Mouse (Mus musculus): ENCODE results near the gene Nkap. TPM values are rescaled to one million over a fixed set of nuclear protein-coding genes. Genes with fewer than 3 reads are reported as not detected.
A peak's percentile ranks its signal among the peaks of the same experiment; 100 is the strongest.
"Not testable (repeated sequence)": the region's sequence is repeated elsewhere in the genome, so short reads cannot be mapped to it uniquely, and the experiment has no call there.

Nkap gene
- polyA plus RNA-seq, 1 experiment from 2014 or later: 25.5 TPM

DNA sequence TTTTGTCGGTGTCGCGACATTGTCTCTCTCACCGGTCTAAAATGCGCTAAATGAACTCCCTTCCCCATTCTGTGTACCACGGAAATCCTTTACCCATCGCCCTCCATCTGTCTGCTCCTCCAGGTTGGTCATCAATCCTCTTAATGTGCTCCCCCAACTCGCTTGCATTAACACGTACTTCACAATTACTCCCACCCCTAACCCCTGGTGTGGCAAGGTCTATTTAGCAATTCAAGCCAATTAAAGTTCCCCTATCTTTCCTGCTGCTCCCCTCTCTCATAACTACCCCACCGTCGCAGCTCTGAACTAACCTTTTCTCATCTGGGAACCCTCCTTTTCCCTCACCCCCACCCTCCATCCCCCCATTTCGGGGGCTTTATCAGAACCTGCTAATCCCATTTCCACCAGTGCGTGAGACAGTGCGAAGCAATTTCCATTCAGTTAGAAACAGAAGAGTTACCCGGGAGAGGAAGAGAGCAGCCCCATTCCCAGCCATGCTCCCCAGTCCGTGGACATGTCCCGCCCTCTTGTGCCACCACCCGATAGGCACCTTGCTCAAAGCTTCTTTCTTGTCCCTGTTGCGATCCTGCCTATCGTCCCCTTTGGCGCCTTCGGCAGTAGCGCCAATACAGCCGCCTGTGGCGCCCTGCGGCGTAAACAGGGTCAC is 16.9 kb upstream of the Nkap start:
- Histone ChIP-seq H3K9me3 (no peaks in the 10 kb centered on the region), H3K27ac (peak overlapping the region; percentile 91), H3K27me3 (no peaks in the 10 kb centered on the region), H3K36me3 (replicated peaks) (0 out of 2 replicates have a peak, but pooled peaks cover 3% of the 10 kb centered on the region), H3K9ac (peak overlapping the region; percentile 63), H3K4me3 (replicated peaks) (peak overlapping the region; percentile 51), H3K4me1 (peaks cover 3% of the 10 kb centered on the region; the same call in 1 of the 2 replicates), H3K4me2 (peak overlapping the region; percentile 57)
- peak; percentile 83 for ATAC-seq (ENCODE audit: low FRiP score)
- 12% methylated on average over 27 of the region's 27 CpGs for WGBS

DNA sequence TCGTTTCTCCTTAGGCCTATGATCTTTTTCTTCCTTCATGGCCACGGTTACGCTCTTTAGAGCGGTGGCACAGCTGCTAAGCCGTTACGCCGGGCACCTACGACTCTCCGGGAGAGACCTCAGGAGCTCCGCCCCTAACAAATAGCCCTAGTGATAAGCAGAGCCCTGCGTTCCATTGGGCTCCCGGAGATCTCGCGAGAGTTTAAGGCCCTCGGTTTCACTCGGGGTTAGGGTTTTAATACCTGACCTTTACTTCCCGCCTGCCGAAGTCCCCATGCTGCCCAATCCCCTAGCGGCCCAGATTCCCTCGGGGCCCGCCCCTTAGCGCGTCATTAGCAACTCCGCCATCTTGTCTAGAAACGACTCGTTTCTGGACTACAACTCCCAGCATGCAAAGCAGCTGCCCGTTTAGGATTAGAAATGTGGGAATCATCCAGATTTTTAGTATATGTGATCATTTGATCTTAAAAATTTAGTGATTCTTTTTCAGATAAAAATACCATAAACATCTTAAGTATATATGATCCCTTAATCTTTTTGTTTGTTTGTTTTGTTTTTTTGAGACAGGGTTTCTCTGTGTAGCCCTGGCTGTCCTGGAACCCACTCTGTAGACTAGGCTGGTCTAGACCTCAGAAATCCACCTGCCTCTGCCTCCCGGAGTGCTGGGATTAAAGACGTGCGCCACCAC is 16.3 kb upstream of the Nkap start, which contains the start of gene Upf3b:
Upf3b (minus strand) TSS at position 130 of the 688 bp plus-strand sequence.
- peak within 1 kb of the TSS; percentile 51 for H3K4me3 ChIP-seq (replicated peaks)
- H3K27ac ChIP-seq: peak within 1 kb of the TSS; percentile 91
- H3K4me1 ChIP-seq: peaks cover 3% of the 10 kb centered on the region; the same call in 1 of the 2 replicates
- H3K9ac ChIP-seq: peak within 1 kb of the TSS; percentile 63
- H3K4me2 ChIP-seq: peak within 1 kb of the TSS; percentile 57
- WGBS: 13% methylated on average over 30 of the region's 30 CpGs
- peak; percentile 98 for ATAC-seq (ENCODE audit: low FRiP score)
- H3K36me3 ChIP-seq (replicated peaks): 0 out of 2 replicates have a peak, but pooled peaks cover under 1% of the 10 kb centered on the region
- peaks cover 2% of the 10 kb centered on the region; the same call in 1 of the 2 replicates for H3K27me3 ChIP-seq
- no peaks in the 10 kb centered on the region for H3K9me3 ChIP-seq

DNA sequence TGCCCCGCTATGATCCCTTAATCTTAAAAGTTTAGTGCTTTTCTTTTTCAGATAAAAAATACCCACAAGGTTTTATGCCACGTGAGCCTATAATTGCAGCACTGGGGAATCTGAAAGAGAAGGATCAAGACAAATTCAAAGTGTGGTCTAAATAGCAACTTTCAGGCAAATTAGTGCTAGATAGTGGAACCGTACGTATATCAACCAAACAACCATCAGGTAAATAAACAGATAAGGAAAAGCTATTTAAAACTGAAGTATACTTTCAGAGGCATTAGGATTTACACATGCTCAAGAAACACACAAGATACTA is 15.8 kb upstream of the Nkap start:
- H3K4me3 ChIP-seq (replicated peaks): no peak overlapping the region
- H3K4me2 ChIP-seq: no peak overlapping the region
- ATAC-seq (ENCODE audit: low FRiP score): no peak
- peaks cover 3% of the 10 kb centered on the region; the same call in 1 of the 2 replicates for H3K4me1 ChIP-seq
- no peak overlapping the region for H3K27ac ChIP-seq
- no peaks in the 10 kb centered on the region for H3K9me3 ChIP-seq
- peaks cover 7% of the 10 kb centered on the region; the same call in 1 of the 2 replicates for H3K27me3 ChIP-seq
- H3K36me3 ChIP-seq (replicated peaks): no peaks in the 10 kb centered on the region
- WGBS: 82% methylated on average over 4 of the region's 4 CpGs
- no peak overlapping the region for H3K9ac ChIP-seq

DNA sequence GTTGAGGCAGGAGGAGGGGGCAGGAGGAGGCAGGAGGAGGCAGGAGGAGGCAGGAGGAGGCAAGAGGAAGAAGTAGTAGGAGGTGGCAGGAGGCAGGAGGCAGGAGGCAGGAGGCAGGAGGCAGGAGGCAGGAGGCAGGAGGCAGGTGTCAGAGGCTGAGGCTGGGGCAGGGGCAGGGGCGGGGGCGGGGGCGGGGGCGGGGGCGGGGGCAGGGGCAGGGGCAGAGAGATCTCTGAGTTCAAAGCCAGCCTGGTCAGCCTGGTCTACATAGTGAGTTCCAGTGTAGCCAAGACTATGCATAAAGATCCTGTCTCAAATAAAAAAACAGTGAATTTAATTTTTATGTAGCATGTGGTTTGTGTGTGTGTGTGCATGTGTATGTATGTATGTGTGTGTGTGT is 9.5 kb upstream of the Nkap start:
- H3K9ac ChIP-seq: no peak overlapping the region
- H3K4me3 ChIP-seq (replicated peaks): no peak overlapping the region
- H3K4me2 ChIP-seq: no peak overlapping the region
- ATAC-seq (ENCODE audit: low FRiP score): no peak
- no peaks in the 10 kb centered on the region for H3K36me3 ChIP-seq (replicated peaks)
- H3K27ac ChIP-seq: no peak overlapping the region
- H3K27me3 ChIP-seq: peaks cover 17% of the 10 kb centered on the region; the same call in 1 of the 2 replicates
- no CpG with 5 or more reads among the region's 5 CpGs for WGBS
- H3K4me1 ChIP-seq: no peaks in the 10 kb centered on the region
- no peaks in the 10 kb centered on the region for H3K9me3 ChIP-seq

DNA sequence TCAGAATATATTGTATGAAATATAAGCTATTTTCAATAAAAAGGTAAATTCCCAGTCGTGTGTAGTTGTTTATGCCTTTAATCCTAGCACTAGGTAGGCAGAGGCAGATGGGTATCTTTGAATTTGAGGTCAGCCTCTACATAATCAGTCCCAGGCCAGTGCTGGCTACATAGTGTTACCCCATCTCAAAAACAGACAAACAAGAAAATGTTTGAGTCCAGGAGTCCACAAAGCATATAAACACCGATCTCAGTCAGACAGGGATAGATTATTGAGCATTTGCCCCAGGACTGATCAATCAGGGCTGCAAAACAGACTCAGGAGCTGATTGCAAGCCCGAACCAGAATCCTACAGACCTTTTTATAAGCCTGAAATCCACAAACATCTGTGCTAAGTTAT is 7.0 kb upstream of the Nkap start:
- H3K4me2 ChIP-seq: no peak overlapping the region
- no peak for ATAC-seq (ENCODE audit: low FRiP score)
- H3K4me1 ChIP-seq: no peaks in the 10 kb centered on the region
- no peak overlapping the region for H3K4me3 ChIP-seq (replicated peaks)
- H3K9me3 ChIP-seq: no peaks in the 10 kb centered on the region
- WGBS: 59% methylated on average over 3 of the region's 3 CpGs
- no peak overlapping the region for H3K27ac ChIP-seq
- peaks cover 17% of the 10 kb centered on the region; the same call in 1 of the 2 replicates for H3K27me3 ChIP-seq
- H3K36me3 ChIP-seq (replicated peaks): no peaks in the 10 kb centered on the region
- no peak overlapping the region for H3K9ac ChIP-seq

DNA sequence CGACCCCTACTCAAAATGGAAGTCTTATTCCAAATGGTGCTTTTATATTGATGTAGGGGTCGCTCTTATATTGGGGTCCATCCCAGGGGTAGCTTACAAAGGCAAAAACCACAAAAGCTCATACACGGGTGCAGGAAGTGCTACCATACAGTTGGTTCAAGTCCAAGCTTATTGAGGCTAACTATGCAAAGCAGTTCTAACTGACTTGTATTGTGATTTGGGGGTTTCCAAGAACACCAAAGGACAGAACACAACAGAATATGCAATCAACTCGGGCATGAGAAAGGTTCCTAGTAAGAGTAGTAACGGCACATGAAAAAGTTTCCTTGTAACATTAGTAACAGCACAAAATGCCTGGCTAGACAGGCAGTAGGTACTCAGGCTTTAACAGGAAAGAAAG is 6.4 kb upstream of the Nkap start:
- H3K9me3 ChIP-seq: no peaks in the 10 kb centered on the region
- no peak overlapping the region for H3K9ac ChIP-seq
- H3K4me3 ChIP-seq (replicated peaks): no peak overlapping the region
- no peaks in the 10 kb centered on the region for H3K4me1 ChIP-seq
- no peaks in the 10 kb centered on the region for H3K36me3 ChIP-seq (replicated peaks)
- 81% methylated on average over 5 of the region's 5 CpGs for WGBS
- H3K27me3 ChIP-seq: peaks cover 17% of the 10 kb centered on the region; the same call in 1 of the 2 replicates
- H3K4me2 ChIP-seq: no peak overlapping the region
- ATAC-seq (ENCODE audit: low FRiP score): no peak
- H3K27ac ChIP-seq: no peak overlapping the region

DNA sequence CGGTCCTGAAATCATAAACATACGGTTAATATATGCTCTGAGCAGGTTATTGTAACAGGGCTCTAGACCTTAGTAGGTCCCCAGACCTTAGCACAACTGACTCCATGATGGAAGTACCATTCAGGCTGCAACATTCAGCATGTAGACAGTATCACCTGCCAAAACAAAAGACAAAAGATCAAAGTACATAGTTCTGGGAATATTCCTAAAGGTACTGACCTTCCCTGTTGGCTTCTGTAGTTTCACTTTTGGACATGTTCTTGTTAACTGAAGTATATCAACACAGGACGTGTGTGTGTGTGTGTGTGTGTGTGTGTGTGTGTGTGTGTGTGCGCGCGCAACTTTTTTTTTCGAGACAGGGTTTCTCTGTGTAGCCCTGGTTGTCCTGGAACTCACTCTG is 1.1 kb upstream of the Nkap start:
- no peak for ATAC-seq (ENCODE audit: low FRiP score)
- Histone ChIP-seq H3K4me1 (peaks cover 11% of the 10 kb centered on the region), H3K27me3 (no peaks in the 10 kb centered on the region), H3K36me3 (replicated peaks) (no peaks in the 10 kb centered on the region), H3K4me3 (replicated peaks) (no peak overlapping the region), H3K4me2 (no peak overlapping the region), H3K9ac (no peak overlapping the region), H3K9me3 (no peaks in the 10 kb centered on the region), H3K27ac (no peak overlapping the region)
- WGBS: 91% methylated on average over 3 of the region's 7 CpGs

DNA sequence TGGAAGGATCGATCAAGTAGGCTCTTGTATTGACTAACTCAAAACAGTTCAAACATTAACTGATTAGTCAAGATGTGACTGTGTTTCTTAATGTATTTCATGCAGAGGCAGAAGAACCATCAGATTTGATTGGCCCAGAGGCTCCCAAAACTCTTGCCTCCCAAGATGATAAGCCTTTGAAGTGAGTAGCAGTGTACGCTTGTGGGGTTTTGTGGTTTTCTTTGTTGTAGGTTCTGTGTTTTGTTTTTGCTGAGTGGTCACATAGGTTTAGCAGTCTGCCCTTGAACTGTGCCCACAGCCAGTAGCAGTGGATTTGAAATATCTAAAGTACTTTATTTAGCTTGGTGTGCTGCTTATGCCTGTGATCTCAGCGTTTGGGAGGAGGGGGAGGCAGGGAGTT is 15.1 kb downstream of the Nkap start:
- Histone ChIP-seq H3K4me3 (replicated peaks) (no peak overlapping the region), H3K9ac (no peak overlapping the region), H3K36me3 (replicated peaks) (peaks cover 20% of the 10 kb centered on the region), H3K27me3 (no peaks in the 10 kb centered on the region), H3K4me2 (no peak overlapping the region), H3K9me3 (no peaks in the 10 kb centered on the region), H3K27ac (no peak overlapping the region), H3K4me1 (no peaks in the 10 kb centered on the region)
- 83% methylated on average over 3 of the region's 3 CpGs for WGBS
- ATAC-seq (ENCODE audit: low FRiP score): no peak

DNA sequence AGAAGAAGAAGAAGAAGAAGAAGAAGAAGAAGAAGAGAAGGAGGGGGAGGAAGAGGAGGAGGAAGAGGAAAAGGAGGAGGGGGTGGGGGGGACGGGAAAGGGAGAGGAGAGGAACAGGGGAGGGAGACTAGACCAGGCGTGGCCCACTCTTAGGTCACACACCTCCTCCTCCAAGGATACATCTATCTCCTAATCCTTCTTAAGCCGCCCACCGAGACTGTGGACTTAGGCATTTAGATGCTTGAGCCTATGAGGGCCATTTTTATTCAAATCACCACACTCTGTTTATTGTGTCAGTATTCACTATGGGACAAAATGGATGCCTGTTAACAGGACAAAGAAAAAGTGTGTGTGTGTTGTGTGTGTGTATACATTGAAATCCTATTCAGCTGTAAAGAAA is 17.9 kb downstream of the Nkap start:
- not testable (repeated sequence) for H3K27me3 ChIP-seq; H3K9ac ChIP-seq; ATAC-seq (ENCODE audit: low FRiP score); H3K9me3 ChIP-seq; H3K4me3 ChIP-seq (replicated peaks); H3K4me2 ChIP-seq; H3K4me1 ChIP-seq; H3K27ac ChIP-seq
- H3K36me3 ChIP-seq (replicated peaks): peaks cover 13% of the 10 kb centered on the region
- WGBS: 33% methylated on average over 2 of the region's 4 CpGs

DNA sequence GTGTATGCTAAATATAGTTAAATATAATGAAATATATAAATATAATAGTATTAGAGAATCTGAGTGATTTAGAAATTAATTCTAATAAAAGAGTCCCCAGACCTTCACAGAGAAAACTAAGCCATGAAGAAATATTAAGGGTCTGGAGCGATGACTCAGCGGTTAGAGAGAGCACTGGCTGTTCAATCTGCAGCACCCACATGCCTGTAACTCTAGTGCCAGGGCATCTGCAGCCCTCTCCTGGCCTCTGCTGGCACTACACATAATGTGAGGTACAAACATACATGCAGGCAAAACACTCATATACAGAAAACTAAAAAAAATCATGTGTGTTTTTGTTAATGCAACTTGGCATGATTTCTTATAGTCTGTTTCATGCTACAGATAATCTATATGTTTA is 18.4 kb downstream of the Nkap start:
- H3K4me3 ChIP-seq (replicated peaks): no peak overlapping the region
- H3K27me3 ChIP-seq: no peaks in the 10 kb centered on the region
- no peaks in the 10 kb centered on the region for H3K4me1 ChIP-seq
- no peak overlapping the region for H3K4me2 ChIP-seq
- ATAC-seq (ENCODE audit: low FRiP score): no peak
- no peak overlapping the region for H3K9ac ChIP-seq
- 90% methylated on average over 2 of the region's 2 CpGs for WGBS
- no peak overlapping the region for H3K27ac ChIP-seq
- no peaks in the 10 kb centered on the region for H3K9me3 ChIP-seq
- peaks cover 13% of the 10 kb centered on the region for H3K36me3 ChIP-seq (replicated peaks)

DNA sequence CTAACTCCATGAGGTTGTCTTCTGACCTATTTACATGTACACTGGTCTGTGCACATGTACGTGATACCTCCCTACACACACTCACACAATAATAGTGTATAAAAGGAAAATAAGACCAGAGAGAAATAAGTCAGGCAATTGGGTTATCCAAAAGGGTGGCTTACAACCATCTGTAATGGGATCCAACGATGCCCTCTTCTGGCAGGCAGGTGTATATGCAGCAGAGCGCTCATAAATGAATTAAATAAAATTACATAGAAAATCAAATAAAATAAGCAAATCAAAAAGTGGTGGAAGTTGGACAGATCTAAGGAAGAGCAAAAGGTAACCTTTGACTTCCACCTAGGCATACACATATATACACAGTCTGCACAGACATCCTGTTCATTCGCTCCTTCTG is 31.2 kb downstream of the Nkap start:
- Histone ChIP-seq H3K4me1 (no peaks in the 10 kb centered on the region), H3K4me2 (no peak overlapping the region), H3K4me3 (replicated peaks) (no peak overlapping the region), H3K9ac (no peak overlapping the region), H3K27me3 (no peaks in the 10 kb centered on the region), H3K36me3 (replicated peaks) (no peaks in the 10 kb centered on the region), H3K9me3 (no peaks in the 10 kb centered on the region), H3K27ac (no peak overlapping the region)
- no peak for ATAC-seq (ENCODE audit: low FRiP score)
- 56% methylated on average over 4 of the region's 4 CpGs for WGBS

DNA sequence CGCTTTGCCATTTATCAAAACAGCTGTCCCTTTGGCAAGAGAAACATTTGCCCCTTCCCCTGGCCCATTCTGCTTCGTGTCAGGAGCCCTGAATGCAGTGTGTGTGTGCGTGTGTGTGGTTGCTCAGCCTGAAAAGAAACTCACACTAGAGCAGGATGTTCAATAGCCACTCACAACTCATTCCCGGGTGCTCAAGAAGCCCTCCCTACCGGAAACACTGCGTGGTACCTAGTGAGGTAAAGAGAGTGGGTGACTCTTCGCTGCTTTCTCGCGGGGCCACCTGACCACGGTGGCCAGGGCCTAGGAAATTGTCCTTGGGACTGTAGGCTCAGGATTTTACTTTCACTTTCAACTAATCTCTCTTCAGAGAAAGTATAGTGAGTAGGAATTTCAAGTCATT is 34.6 kb downstream of the Nkap start:
- H3K36me3 ChIP-seq (replicated peaks): no peaks in the 10 kb centered on the region
- H3K27ac ChIP-seq: no peak overlapping the region
- no peak overlapping the region for H3K9ac ChIP-seq
- WGBS: 83% methylated on average over 10 of the region's 10 CpGs
- ATAC-seq (ENCODE audit: low FRiP score): no peak
- no peaks in the 10 kb centered on the region for H3K27me3 ChIP-seq
- H3K4me2 ChIP-seq: no peak overlapping the region
- no peaks in the 10 kb centered on the region for H3K4me1 ChIP-seq
- H3K4me3 ChIP-seq (replicated peaks): no peak overlapping the region
- H3K9me3 ChIP-seq: no peaks in the 10 kb centered on the region

DNA sequence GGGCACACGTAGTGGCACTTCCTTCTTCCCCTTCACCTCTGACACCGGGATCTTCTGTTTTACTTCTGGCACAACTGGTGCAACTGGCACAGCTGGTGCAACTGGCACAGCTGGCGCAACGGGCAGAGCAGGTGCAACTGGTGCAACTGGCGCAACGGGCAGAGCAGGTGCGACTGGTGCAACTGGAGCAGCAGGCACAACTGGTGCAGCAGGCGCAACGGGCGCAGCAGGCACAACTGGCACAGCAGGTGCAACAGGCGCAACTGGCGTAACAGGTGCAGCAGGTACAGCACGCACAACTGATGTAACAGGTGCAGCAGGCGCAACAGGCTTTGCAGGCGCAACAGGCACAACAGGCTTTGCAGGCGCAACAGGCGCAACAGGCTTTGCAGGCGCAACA is 36.5 kb downstream of the Nkap start:
- WGBS: 74% methylated on average over 18 of the region's 18 CpGs
- Histone ChIP-seq H3K4me1 (no peaks in the 10 kb centered on the region), H3K27me3 (no peaks in the 10 kb centered on the region), H3K9me3 (no peaks in the 10 kb centered on the region), H3K9ac (no peak overlapping the region), H3K36me3 (replicated peaks) (no peaks in the 10 kb centered on the region), H3K4me3 (replicated peaks) (no peak overlapping the region), H3K4me2 (no peak overlapping the region), H3K27ac (no peak overlapping the region)
- no peak for ATAC-seq (ENCODE audit: low FRiP score)

Measured in forebrain, embryonic 12.5 days (tissue).